ENCODE assay signal across 8 mouse cellular contexts in the genomic region with DNA sequence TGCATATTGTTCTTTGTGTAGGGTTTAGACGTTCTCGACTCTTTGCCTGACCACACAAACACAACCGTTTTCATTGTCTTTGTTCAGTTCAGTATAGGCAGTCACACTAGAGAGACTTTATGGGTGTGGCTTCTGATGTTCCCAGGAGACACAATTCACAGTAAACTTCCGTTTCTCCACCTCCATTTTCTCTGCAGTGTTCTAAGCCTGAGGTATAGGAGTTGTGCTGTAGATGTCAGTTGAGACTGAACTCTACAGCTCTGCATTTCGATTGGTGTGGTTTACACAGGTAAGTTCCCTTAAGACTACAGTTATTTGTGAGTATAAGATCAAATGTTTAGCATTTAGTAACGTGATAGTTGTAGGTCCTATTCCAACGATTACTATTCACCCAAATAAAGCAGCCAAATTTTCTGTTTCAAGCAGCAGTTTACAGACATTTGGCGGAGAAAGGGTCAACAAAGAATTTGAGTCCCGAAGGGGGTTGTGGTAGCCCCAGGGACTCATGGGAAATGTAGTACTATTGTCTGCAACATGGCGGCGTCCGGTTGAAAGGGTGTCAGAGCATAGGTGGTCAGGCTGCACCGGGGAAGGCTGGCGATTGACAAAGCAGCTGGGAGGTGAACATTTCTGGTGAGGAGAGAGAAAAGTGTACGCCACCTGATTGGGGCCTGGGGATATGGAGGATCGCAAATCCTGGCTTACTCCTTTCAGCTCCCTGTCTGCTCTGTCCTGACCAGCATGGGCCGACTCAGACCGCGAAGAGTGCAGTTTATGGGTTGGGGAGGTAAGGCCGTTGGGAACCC. TPM values are rescaled to one million over a fixed set of nuclear protein-coding genes. Genes with fewer than 3 reads are reported as not detected.
DNase-seq lines count a peak whose midpoint lies in the region; ATAC-seq and TF ChIP-seq lines count a peak whose summit lies in the region.

A gene (plus strand): TSS at position 179 of the 806 bp plus-strand sequence.

- H3K79me3 ChIP-seq in C2C12 (ENCODE audit: low read depth): peaks cover 9% of the 10 kb centered on the region

- no peak for TF ChIP-seq POLR2A in brain, embryonic 14.5 days (IDR thresholded peaks at IDR 0.05; ENCODE audit: borderline replicate concordance, extremely low read depth, insufficient read depth, insufficient read length, poor library complexity, severe bottlenecking)

- peaks cover 15% of the 10 kb centered on the region for H3K36me3 ChIP-seq in C2C12 (ENCODE audit: control insufficient read depth, insufficient read depth)
- H3K36me3 ChIP-seq in heart, embryonic 12.5 days: peaks cover 8% of the 10 kb centered on the region
- 0 out of 2 replicates have a peak, but pooled peaks cover 4% of the 10 kb centered on the region for H3K36me3 ChIP-seq in kidney, postnatal 0 days (ENCODE audit: insufficient read depth, low read length)
- H3K36me3 ChIP-seq in liver, embryonic 11.5 days (ENCODE audit: control insufficient read depth, insufficient read depth, low read length): peaks cover 6% of the 10 kb centered on the region; the same call in 1 of the 2 replicates
- peaks cover 9% of the 10 kb centered on the region; the same call in 1 of the 2 replicates for H3K36me3 ChIP-seq in stomach, embryonic 14.5 days (ENCODE audit: control insufficient read depth, insufficient read depth, low read length)

- DNase-seq in brain, embryonic 14.5 days (ENCODE audit: low read depth): peak; percentile 96
- peak; percentile 95 for DNase-seq in kidney, postnatal 0 days (ENCODE audit: low spot score)
- peak; percentile 74 for DNase-seq in liver, embryonic 11.5 days (ENCODE audit: low spot score)
- DNase-seq in naive thymus-derived CD4-positive, alpha-beta T cell, adult 2 months (ENCODE audit: low read depth): peak; percentile 81

- peak within 1 kb of the TSS; percentile 81 for H3K4me2 ChIP-seq in heart, embryonic 12.5 days
- H3K4me2 ChIP-seq in kidney, postnatal 0 days (ENCODE audit: low read length): peak within 1 kb of the TSS; percentile 74
- peak within 1 kb of the TSS; percentile 62 for H3K4me2 ChIP-seq in liver, embryonic 11.5 days
- peak within 1 kb of the TSS; percentile 49 for H3K4me2 ChIP-seq in stomach, embryonic 14.5 days (replicated peaks; ENCODE audit: low read depth, low read length)

- no peaks in the 10 kb centered on the region; the same call in 1 of the 2 replicates for H3K4me1 ChIP-seq in heart, embryonic 12.5 days (replicated peaks)
- 0 out of 2 replicates have a peak, but pooled peaks cover 4% of the 10 kb centered on the region for H3K4me1 ChIP-seq in kidney, postnatal 0 days (replicated peaks; ENCODE audit: insufficient read depth, low read length)
- peaks cover 9% of the 10 kb centered on the region for H3K4me1 ChIP-seq in liver, embryonic 11.5 days (replicated peaks; ENCODE audit: control insufficient read depth, insufficient read depth, low read length)
- 0 out of 2 replicates have a peak, but pooled peaks cover 2% of the 10 kb centered on the region for H3K4me1 ChIP-seq in stomach, embryonic 14.5 days (ENCODE audit: control insufficient read depth, insufficient read depth, low read length)

- H3ac ChIP-seq in C2C12 (ENCODE audit: control insufficient read depth, insufficient read length, low read depth): peak within 1 kb of the TSS; percentile 59

- TF ChIP-seq CTCF in C2C12 (IDR thresholded peaks at IDR 0.05; ENCODE audit: control insufficient read depth, insufficient read depth, insufficient read length): no peak
- peak; percentile 22; the same call in 1 of the 2 replicates for TF ChIP-seq CTCF in brain, embryonic 14.5 days (IDR thresholded peaks at IDR 0.05; ENCODE audit: borderline replicate concordance, extremely low read depth, insufficient read depth, insufficient read length)
- TF ChIP-seq CTCF in kidney, postnatal 0 days (IDR thresholded peaks at IDR 0.05; ENCODE audit: low read depth): no peak

- H3K27ac ChIP-seq in heart, embryonic 12.5 days (ENCODE audit: poor library complexity, severe bottlenecking): peak within 1 kb of the TSS; percentile 39; the same call in 1 of the 2 replicates
- H3K27ac ChIP-seq in kidney, postnatal 0 days: peak within 1 kb of the TSS; percentile 79
- peak within 1 kb of the TSS; percentile 89 for H3K27ac ChIP-seq in liver, embryonic 11.5 days (ENCODE audit: low read depth, low read length)
- peak within 1 kb of the TSS; percentile 52; the same call in 1 of the 2 replicates for H3K27ac ChIP-seq in stomach, embryonic 14.5 days (ENCODE audit: low read length)

- 4% methylated on average over 20 of the region's 20 CpGs for WGBS in heart, embryonic 12.5 days
- WGBS in kidney, postnatal 0 days: 3% methylated on average over 20 of the region's 20 CpGs
- 4% methylated on average over 20 of the region's 20 CpGs for WGBS in liver, embryonic 11.5 days
- WGBS in stomach, embryonic 14.5 days: 6% methylated on average over 20 of the region's 20 CpGs

- peaks cover 28% of the 10 kb centered on the region for H3K79me2 ChIP-seq in C2C12 (ENCODE audit: control insufficient read depth, insufficient read depth)

- peak within 1 kb of the TSS; percentile 80 for H3K9ac ChIP-seq in heart, embryonic 12.5 days
- peak within 1 kb of the TSS; percentile 65 for H3K9ac ChIP-seq in kidney, postnatal 0 days (ENCODE audit: low read depth, low read length)
- H3K9ac ChIP-seq in liver, embryonic 11.5 days (ENCODE audit: low read depth, low read length): peak within 1 kb of the TSS; percentile 82
- peak within 1 kb of the TSS; percentile 57 for H3K9ac ChIP-seq in stomach, embryonic 14.5 days (replicated peaks; ENCODE audit: low read depth, low read length)

- H3K27me3 ChIP-seq in C2C12 (ENCODE audit: control insufficient read depth, insufficient read depth, insufficient read length): peaks cover 3% of the 10 kb centered on the region
- H3K27me3 ChIP-seq in heart, embryonic 12.5 days (replicated peaks): no peaks in the 10 kb centered on the region
- H3K27me3 ChIP-seq in kidney, postnatal 0 days (ENCODE audit: insufficient read depth, low read length): no peaks in the 10 kb centered on the region
- no peaks in the 10 kb centered on the region for H3K27me3 ChIP-seq in liver, embryonic 11.5 days (replicated peaks; ENCODE audit: control insufficient read depth, insufficient read depth, low read length)
- H3K27me3 ChIP-seq in stomach, embryonic 14.5 days (ENCODE audit: control insufficient read depth, insufficient read depth, low read length): no peaks in the 10 kb centered on the region

- no peaks in the 10 kb centered on the region for H3K9me3 ChIP-seq in heart, embryonic 12.5 days (replicated peaks)
- no peaks in the 10 kb centered on the region for H3K9me3 ChIP-seq in kidney, postnatal 0 days (replicated peaks; ENCODE audit: low read length)
- no peaks in the 10 kb centered on the region for H3K9me3 ChIP-seq in liver, embryonic 11.5 days (ENCODE audit: control insufficient read depth, low read length)
- H3K9me3 ChIP-seq in stomach, embryonic 14.5 days (ENCODE audit: control insufficient read depth, low read depth, low read length): no peaks in the 10 kb centered on the region

- H3K4me3 ChIP-seq in C2C12 (ENCODE audit: insufficient read depth, poor library complexity, severe bottlenecking): peak within 1 kb of the TSS; percentile 69
- H3K4me3 ChIP-seq in heart, embryonic 12.5 days: peak within 1 kb of the TSS; percentile 76
- H3K4me3 ChIP-seq in kidney, postnatal 0 days (replicated peaks; ENCODE audit: low read depth, low read length): peak within 1 kb of the TSS; percentile 60
- H3K4me3 ChIP-seq in liver, embryonic 11.5 days (ENCODE audit: low read depth, low read length): peak within 1 kb of the TSS; percentile 78
- peak within 1 kb of the TSS; percentile 81 for H3K4me3 ChIP-seq in stomach, embryonic 14.5 days (ENCODE audit: low read depth, low read length)

- ATAC-seq in erythroid progenitor cell, adult 5-6 weeks (replicated peaks; ENCODE audit: low FRiP score, poor library complexity, severe bottlenecking): peak; percentile 92
- ATAC-seq in heart, embryonic 12.5 days (ENCODE audit: insufficient number of reproducible peaks, low FRiP score): peak; percentile 96
- ATAC-seq in kidney, postnatal 0 days (replicated peaks; ENCODE audit: low FRiP score, low read depth): peak; percentile 96
- peak; percentile 89 for ATAC-seq in liver, embryonic 11.5 days (replicated peaks; ENCODE audit: low FRiP score)
- peak; percentile 97 for ATAC-seq in stomach, embryonic 14.5 days (ENCODE audit: insufficient number of reproducible peaks, insufficient read depth, low FRiP score, low read depth)

TF ChIP-seq in C2C12, 6 proteins besides CTCF, POLR2A, EP300 and RAD21:
- TF ChIP-seq CEBPB (IDR thresholded peaks at IDR 0.05; ENCODE audit: low read depth) (no peak), MYOD1 (IDR thresholded peaks at IDR 0.05; ENCODE audit: control insufficient read depth, insufficient read length, low read depth) (no peak), MYOG (IDR thresholded peaks at IDR 0.05; ENCODE audit: control insufficient read depth, extremely low read depth, insufficient read length) (no peak), MAX (IDR thresholded peaks at IDR 0.05) (no peak), FOSL1 (IDR thresholded peaks at IDR 0.05; ENCODE audit: insufficient read depth, low read length, poor library complexity, severe bottlenecking) (no peak), USF1 (IDR thresholded peaks at IDR 0.05; ENCODE audit: low read depth) (no peak)

RNA-seq across cellular contexts. Expression of the gene that starts here (rescaled TPM):
- polyA plus RNA-seq in C2C12 (2012; fragmentation: generic; extraction: Trizol): 2.2 TPM
- polyA plus RNA-seq in brain, embryonic 14.5 days (2012; rRNA removed): 14.0 and 20.8 TPM in 2 replicates
- total RNA-seq in erythroid progenitor cell, adult 5-6 weeks (2015; ENCODE audit: low replicate concordance): 19.5 and 19.7 TPM in 2 replicates
- total RNA-seq in erythroid progenitor cell, adult 5-6 weeks (2017; ENCODE audit: low replicate concordance): 28.4 and 29.0 TPM in 2 replicates
- polyA plus RNA-seq in heart, embryonic 12.5 days (2016; fragmentation: Nextera tagmentation; extraction: Ambion mirVana): 18.6 and 18.7 TPM in 2 replicates
- 15.9 and 18.3 TPM in 2 replicates for polyA plus RNA-seq in kidney, postnatal 0 days (2015; fragmentation: Nextera tagmentation; extraction: Ambion mirVana)
- polyA plus RNA-seq in liver, embryonic 11.5 days (2014; fragmentation: Nextera tagmentation; extraction: Ambion mirVana): 35.6 and 39.6 TPM in 2 replicates
- polyA plus RNA-seq in stomach, embryonic 14.5 days (2014; fragmentation: Nextera tagmentation; extraction: Ambion mirVana): 31.5 and 33.3 TPM in 2 replicates

Comparison
In these comparisons a context has a peak if more than half of its experiments do, and no peak if none do; other contexts are left out.
1. Peak in every context shown above with its lines: DNase-seq, ATAC-seq, H3K4me3 ChIP-seq and H3K27ac ChIP-seq.
2. H3K27ac ChIP-seq: peak in every context shown above with its lines; median percentile 89 in liver, embryonic 11.5 days; 79 in kidney, postnatal 0 days; 52 in stomach, embryonic 14.5 days; 39 in heart, embryonic 12.5 days.